Mouse (Mus musculus): ENCODE results near the gene Ifitm7.
"Not testable (repeated sequence)": the region's sequence is repeated elsewhere in the genome, so short reads cannot be mapped to it uniquely, and the experiment has no call there.

Ifitm7 gene

DNA sequence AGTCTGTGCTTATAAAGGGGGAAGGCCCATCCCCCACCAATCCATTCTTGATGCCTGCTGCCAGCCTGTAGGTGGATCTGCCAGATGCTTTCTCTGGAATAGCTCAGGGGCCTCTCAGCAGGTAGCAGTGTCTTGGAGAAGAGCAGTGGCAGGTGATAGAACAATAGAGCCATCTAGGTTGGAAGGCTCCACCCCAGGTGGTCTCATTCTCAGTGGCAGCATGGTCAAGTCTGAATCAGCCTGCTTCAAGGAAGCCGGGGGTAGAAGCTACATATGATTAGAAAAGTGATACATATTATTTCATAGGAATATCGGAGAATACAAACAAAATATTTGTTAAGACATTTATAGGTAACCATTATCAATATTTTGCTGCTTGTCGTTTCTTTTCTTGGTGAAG lies 5.0 kb downstream of the Ifitm7 start:
- DNase-seq (ENCODE audit: low read depth, low spot score): not testable (repeated sequence)

- DNase-seq (ENCODE audit: low read depth, low spot score): not testable (repeated sequence)
Observed at GRCm38 (mm10) chr16:13977026-13977425, 9.7 kb downstream of the Ifitm7 start.

DNA sequence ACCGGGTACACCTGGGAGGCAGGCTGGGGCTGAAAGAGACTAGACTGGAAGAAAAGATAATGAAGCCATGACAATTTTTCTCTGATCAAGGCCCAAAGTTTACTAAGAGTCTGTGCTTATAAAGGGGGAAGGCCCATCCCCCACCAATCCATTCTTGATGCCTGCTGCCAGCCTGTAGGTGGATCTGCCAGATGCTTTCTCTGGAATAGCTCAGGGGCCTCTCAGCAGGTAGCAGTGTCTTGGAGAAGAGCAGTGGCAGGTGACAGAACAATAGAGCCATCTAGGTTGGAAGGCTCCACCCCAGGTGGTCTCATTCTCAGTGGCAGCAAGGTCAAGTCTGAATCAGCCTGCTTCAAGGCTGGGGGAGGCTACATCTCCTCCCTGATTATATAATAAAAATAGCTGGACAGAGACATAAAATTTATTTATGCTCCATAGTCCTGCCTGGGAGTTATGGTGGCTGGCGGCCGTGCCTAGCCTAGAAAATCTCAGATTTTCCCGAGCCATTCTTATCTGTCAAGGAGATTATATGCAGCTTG lies 10.3 kb downstream of the Ifitm7 start:
- DNase-seq (ENCODE audit: low read depth, low spot score): not testable (repeated sequence)

- DNase-seq (ENCODE audit: low read depth, low spot score): no peak
Observed at GRCm38 (mm10) chr16:13972051-13972450, 14.6 kb downstream of the Ifitm7 start.

GRCm38 (mm10) chr16:13969096-13969495 lies 17.6 kb downstream of the Ifitm7 start:
- DNase-seq (ENCODE audit: low read depth, low spot score): no peak

- no peak for DNase-seq (ENCODE audit: low read depth, low spot score)
Observed at GRCm38 (mm10) chr16:13962053-13962452, 24.6 kb downstream of the Ifitm7 start.

GRCm38 (mm10) chr16:13951245-13951644 lies 35.4 kb downstream of the Ifitm7 start:
- no peak for DNase-seq (ENCODE audit: low read depth, low spot score)

DNA sequence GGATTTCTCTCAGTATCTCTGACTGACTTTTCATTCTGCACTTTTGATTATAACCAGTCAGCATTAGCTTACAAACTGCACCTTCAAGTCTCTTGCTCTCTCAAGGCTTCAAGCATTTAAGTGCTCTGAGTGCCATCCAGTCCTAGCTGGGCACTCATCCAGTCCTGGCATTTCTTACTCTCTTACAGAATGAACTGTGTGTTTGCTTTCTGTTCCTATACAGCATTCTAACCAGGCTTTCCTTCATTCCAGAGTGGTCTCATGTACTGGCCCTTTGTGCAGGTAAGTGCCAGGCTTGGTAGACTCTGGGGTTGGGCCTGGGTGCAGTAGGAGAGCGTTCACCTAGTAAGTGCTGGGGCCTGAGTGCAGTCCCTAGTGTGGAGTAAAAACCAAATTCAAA lies 40.4 kb downstream of the Ifitm7 start:
- no peak for DNase-seq (ENCODE audit: low read depth, low spot score)

DNA sequence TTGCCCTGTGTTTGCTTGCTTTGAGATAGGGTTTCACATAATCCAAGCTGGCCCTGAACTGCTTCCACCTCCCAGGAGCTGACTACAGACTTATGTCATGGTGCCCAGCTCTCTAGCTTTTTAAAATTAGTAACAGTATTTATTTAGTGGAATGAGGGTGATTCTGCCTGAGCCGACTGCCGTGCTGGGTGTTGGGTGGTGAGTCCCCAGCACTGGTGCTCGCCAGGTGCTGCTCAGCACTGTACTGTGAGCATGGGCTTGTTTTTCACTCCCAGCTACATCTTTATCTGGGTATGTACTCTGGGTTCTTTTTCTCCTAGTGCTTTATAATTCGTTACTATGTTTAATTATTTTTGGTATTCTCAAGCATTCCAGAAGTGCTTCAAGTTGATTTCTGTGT lies 41.5 kb downstream of the Ifitm7 start:
- DNase-seq (ENCODE audit: low read depth, low spot score): no peak

DNA sequence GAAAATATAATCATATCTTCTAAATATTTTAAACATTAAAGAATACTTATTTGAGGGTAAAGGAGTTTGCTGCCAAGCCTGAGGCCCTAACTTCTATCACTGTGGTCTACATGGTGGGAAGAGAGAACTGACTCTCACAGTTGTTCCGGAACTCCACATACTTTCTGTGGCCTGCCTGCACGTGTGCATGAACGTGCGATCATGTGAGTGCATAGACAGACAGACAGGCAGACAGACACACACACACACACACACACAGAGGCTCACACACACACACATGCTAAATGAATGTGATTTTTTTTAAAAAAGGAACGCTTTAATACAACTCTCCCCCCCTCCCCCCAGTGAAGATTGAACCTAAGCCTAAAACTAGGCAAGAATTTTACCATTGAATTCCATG lies 41.9 kb downstream of the Ifitm7 start:
- DNase-seq (ENCODE audit: low read depth, low spot score): no peak

- no peak for DNase-seq (ENCODE audit: low read depth, low spot score)
Observed at GRCm38 (mm10) chr16:13944178-13944577, 42.5 kb downstream of the Ifitm7 start.

DNA sequence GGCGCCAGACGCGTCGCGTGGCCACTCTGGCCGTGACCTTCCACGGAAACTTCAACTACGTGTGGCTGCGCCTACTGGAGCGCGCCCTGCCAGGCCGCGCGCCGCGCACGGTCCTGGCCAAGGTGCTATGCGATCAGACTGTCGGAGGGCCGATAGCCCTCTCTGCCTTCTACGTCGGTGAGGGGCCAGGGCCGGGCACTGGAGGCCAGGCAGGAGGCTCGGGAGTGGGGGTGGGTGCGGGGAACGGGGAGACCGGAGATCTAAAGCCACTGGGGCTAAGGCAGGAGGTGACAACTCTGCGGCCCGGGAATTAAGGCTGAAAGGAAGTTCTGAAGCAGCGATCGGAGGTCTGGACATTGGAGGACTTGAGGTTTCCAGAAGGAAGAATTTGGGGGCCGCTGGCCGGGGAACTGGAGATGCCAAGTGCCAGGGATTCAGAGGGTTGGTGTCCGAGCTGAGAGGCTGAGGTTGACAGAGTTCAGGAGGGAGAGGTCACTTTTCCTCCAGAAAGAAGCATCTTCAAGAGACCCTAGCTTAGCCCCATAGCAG lies 45.8 kb downstream of the Ifitm7 start:
- no peak for DNase-seq (ENCODE audit: low read depth, low spot score)

DNA sequence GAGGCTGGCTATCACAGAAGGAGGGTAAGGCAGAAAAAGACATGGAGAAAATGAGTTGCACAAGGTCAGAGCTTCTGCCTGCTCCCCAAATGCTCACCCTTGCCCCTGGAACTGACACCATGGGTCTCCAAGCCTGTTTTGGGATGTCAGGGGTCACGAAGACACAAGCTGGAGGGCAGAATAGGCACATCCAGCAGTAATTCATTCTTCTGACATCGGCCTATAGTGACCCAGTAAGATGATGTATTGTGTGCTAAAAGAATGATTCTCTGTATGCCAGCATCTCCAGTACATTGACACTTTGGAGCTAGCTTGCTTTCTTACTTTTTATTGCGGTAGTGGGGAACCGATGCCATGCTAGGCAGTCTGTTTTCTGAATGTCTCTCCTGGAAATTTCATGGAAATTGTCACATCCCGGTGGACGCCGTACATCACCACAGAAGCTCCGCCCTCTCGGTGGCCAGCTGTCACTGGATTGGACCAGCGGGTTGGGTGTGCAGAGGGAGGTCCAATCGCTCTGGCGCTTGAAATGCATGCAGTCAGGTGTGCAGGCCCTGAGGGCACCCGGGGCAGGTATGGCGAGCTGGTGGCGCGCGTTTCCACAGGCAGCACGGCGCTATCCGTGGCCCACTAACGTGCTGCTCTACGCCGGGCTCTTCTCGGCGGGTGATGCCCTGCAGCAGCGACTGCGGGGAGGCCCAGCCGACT lies 46.4 kb downstream of the Ifitm7 start:
- DNase-seq (ENCODE audit: low read depth, low spot score): peak; percentile 98
